Mouse (Mus musculus): Measurements from ENCODE around the gene Fam117a. TPM values are rescaled to one million over a fixed set of nuclear protein-coding genes. Genes with fewer than 3 reads are reported as not detected.
A peak's percentile ranks its signal among the peaks of the same experiment; 100 is the strongest.

Fam117a gene
- polyA plus RNA-seq, 1 experiment from 2014 or later: 3.0 TPM

DNA sequence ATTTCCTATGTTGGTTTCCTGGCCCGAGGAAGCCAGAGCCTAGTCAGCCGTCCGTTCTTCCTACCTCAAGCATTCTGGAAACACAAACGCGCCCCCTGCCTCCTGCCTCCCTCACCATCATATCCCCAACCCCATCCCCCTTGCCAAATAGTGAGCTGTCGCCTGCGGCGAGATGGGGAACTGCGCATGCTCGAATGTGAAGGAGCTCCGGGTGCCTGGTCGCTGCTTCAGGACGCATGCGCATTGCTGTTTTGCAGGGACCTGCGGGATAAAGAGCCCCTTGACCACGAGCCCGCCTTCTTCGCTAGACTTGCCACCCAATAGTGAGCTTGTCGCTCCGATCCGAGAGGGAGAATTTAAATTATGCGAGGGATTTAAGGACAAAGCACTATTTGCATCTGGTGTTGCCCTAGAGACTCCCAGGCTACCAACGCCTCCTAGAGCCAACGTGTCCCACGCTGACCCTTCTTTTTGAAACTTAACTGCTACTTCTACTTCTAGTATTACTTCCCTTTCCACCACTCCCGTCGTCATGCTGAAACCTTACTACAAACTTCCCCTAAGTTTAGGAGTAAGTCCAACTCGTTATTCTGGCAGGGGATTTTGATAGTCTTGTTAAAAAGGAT is 77.8 kb downstream of the Fam117a start:
- ATAC-seq (replicated peaks): peak; percentile 92
- peak overlapping the region; percentile 70 for H3K4me3 ChIP-seq
- peaks cover 45% of the 10 kb centered on the region for H3K4me1 ChIP-seq
- H3K27ac ChIP-seq (replicated peaks): peak overlapping the region; percentile 98
- no peaks in the 10 kb centered on the region for H3K9me3 ChIP-seq
- no peaks in the 10 kb centered on the region for H3K36me3 ChIP-seq
- peak overlapping the region; percentile 74 for H3K9ac ChIP-seq (replicated peaks)
- H3K27me3 ChIP-seq: no peaks in the 10 kb centered on the region
- under 1% methylated on average over 28 of the region's 28 CpGs for WGBS
- H3K4me2 ChIP-seq (replicated peaks): peak overlapping the region; percentile 80

DNA sequence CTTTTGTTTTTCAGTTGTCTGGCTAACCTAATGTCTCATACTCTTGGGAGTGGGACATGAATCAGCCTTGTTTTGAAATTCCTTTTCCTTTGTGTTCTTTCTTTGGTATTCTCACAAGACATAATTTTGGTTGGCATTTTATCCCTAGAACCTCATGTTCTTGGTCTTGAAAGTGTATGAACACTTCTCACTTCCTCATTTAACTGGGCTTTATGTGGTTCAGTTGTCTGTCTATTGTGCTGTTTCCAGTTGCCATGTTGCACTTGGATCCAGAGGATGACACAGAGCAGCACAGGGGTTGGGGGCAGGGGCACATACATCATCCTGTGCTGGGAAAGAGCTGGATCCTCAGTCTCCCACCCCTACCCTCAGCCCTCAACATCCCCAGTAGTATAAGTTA is 79.1 kb downstream of the Fam117a start:
- H3K4me3 ChIP-seq: peak overlapping the region; percentile 70; the same call in 1 of the 2 replicates
- no peak overlapping the region; the same call in 1 of the 2 replicates for H3K9ac ChIP-seq (replicated peaks)
- no peaks in the 10 kb centered on the region for H3K27me3 ChIP-seq
- peaks cover 45% of the 10 kb centered on the region for H3K4me1 ChIP-seq
- no peaks in the 10 kb centered on the region for H3K9me3 ChIP-seq
- H3K4me2 ChIP-seq (replicated peaks): peak overlapping the region; percentile 80
- no peak for ATAC-seq (replicated peaks)
- peak overlapping the region; percentile 6; the same call in 1 of the 2 replicates for H3K27ac ChIP-seq (replicated peaks)
- H3K36me3 ChIP-seq: no peaks in the 10 kb centered on the region

DNA sequence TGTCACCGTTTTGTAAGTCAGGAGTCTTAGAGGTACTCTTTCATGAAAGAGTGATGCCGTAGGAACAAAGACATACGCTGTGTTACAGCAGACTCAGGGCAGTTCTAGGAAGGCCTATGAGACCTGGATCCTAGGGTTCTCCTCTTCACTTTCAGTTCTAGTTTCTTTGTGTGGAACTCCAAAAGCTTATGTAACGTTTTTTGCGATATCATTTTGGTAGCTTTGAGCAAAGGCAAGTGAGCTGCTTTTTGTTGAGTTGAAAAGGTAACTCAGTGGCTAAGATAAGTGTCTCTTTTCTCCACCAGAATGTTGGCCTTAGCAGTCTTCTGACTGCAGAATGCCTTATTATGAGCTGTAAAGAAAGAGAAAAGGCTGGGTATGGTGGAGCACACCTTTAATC is 80.5 kb downstream of the Fam117a start:
- H3K4me3 ChIP-seq: no peak overlapping the region
- no peak for ATAC-seq (replicated peaks)
- no peak overlapping the region for H3K9ac ChIP-seq (replicated peaks)
- H3K4me2 ChIP-seq (replicated peaks): no peak overlapping the region
- H3K4me1 ChIP-seq: peaks cover 34% of the 10 kb centered on the region
- no peaks in the 10 kb centered on the region for H3K9me3 ChIP-seq
- no peaks in the 10 kb centered on the region for H3K27me3 ChIP-seq
- H3K36me3 ChIP-seq: no peaks in the 10 kb centered on the region
- no peak overlapping the region for H3K27ac ChIP-seq (replicated peaks)
- WGBS: 87% methylated on average over 5 of the region's 5 CpGs

DNA sequence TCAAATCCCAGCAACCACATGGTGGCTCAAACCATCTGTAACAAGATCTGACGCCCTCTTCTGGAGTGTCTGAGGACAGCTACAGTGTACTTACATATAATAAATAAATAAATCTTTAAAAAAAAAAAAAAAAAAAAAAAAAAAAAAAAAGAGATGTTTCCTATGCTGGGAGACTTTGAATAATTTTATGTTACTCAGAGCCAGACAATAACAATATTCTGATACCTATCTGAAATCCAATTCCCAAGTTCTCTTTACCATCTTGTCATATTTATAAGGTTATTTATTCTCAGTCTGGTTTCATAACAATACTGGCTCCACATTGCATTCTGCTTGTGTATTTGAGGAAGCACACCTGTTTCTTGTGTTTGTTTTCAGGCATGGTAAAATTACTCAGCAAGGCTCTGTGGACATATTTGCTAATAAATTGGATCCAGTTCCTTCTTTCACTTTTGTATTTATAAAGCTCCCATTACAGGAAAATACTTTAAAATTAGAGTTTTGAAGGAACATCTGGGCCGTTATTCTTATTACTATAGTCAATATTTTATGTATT is 84.1 kb downstream of the Fam117a start:
- Histone ChIP-seq H3K27ac (replicated peaks) (no peak overlapping the region), H3K36me3 (no peaks in the 10 kb centered on the region), H3K9ac (replicated peaks) (no peak overlapping the region), H3K4me2 (replicated peaks) (no peak overlapping the region), H3K4me3 (no peak overlapping the region), H3K9me3 (no peaks in the 10 kb centered on the region), H3K27me3 (no peaks in the 10 kb centered on the region), H3K4me1 (peaks cover 17% of the 10 kb centered on the region)
- WGBS: 88% methylated on average over 2 of the region's 2 CpGs
- ATAC-seq (replicated peaks): no peak

DNA sequence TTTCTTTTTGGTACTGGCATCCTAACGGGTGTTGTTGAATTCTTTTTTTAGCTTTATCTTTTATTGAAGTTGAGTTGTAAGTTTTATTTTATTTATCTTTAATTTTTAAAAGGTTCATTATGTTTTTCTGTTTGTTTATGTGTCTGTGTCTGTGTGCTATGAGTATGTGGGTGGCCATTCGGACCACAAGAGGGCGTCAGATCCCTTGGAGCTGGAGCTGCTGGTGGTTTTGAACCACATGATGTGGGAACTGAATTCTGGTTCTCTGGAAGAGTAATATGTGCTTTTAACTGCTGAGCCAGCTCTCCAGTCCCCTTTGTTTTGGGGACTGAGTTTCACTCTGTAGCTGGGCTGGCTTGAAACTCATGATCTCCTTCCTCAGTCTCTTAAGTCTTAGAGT is 86.7 kb downstream of the Fam117a start:
- WGBS: 87% methylated on average over 3 of the region's 3 CpGs
- Histone ChIP-seq H3K27me3 (no peaks in the 10 kb centered on the region), H3K27ac (replicated peaks) (no peak overlapping the region), H3K9ac (replicated peaks) (no peak overlapping the region), H3K36me3 (no peaks in the 10 kb centered on the region), H3K9me3 (no peaks in the 10 kb centered on the region), H3K4me1 (no peaks in the 10 kb centered on the region), H3K4me2 (replicated peaks) (no peak overlapping the region), H3K4me3 (no peak overlapping the region)
- ATAC-seq (replicated peaks): no peak

DNA sequence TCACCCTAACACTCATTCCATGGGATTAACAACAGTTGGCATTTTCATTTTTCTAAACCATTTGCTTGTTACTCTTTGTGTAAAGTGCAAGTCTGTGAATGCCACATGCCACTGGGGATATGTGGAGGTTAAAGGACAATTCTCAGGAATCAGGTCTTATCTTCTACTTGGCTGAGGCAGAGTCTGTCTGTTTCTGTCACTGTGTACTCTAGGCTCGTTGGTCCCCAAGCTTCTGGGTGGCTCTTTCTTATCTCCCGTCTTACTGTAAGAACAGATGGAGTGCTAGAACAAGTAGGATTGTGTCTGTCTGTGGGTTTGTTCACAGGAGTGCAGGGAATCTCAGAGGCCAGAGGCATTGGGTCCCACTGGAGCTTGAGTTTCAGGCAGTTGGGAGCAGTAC is 94.5 kb downstream of the Fam117a start:
- no peak overlapping the region for H3K9ac ChIP-seq (replicated peaks)
- no peak overlapping the region for H3K4me3 ChIP-seq
- ATAC-seq (replicated peaks): no peak
- 77% methylated on average over 2 of the region's 2 CpGs for WGBS
- H3K4me1 ChIP-seq: no peaks in the 10 kb centered on the region
- H3K27ac ChIP-seq (replicated peaks): no peak overlapping the region
- H3K9me3 ChIP-seq: no peaks in the 10 kb centered on the region
- no peaks in the 10 kb centered on the region for H3K27me3 ChIP-seq
- no peaks in the 10 kb centered on the region for H3K36me3 ChIP-seq
- H3K4me2 ChIP-seq (replicated peaks): no peak overlapping the region

Other genes with a start within 250 kb of the Fam117a start
- gene Dlx3, start 216.9 kb upstream of the Fam117a start, polyA plus RNA-seq (2015; fragmentation: Nextera tagmentation; extraction: Ambion mirVana): not detected in 2 replicates
- gene Dlx4, start 190.8 kb upstream of the Fam117a start, polyA plus RNA-seq (2015; fragmentation: Nextera tagmentation; extraction: Ambion mirVana): not detected in 2 replicates
- gene Tac4, start 75.5 kb upstream of the Fam117a start, polyA plus RNA-seq (2015; fragmentation: Nextera tagmentation; extraction: Ambion mirVana): not detected in 2 replicates
- 75.7 and 75.9 TPM in 2 replicates for gene Kat7, start 26.8 kb upstream of the Fam117a start, polyA plus RNA-seq (2015; fragmentation: Nextera tagmentation; extraction: Ambion mirVana)
- 150 and 155 TPM in 2 replicates for gene Slc35b1, start 47.7 kb downstream of the Fam117a start, polyA plus RNA-seq (2015; fragmentation: Nextera tagmentation; extraction: Ambion mirVana)
- gene Spop, start 77.1 kb downstream of the Fam117a start, polyA plus RNA-seq (2015; fragmentation: Nextera tagmentation; extraction: Ambion mirVana): 221 and 226 TPM in 2 replicates
- 6.3 and 6.9 TPM in 2 replicates for gene Nxph3, start 177.6 kb downstream of the Fam117a start, polyA plus RNA-seq (2015; fragmentation: Nextera tagmentation; extraction: Ambion mirVana)